Mouse (Mus musculus) embryonic facial prominence, embryonic 15.5 days (tissue): ENCODE measurements around the gene Stam. TPM values are rescaled to one million over a fixed set of nuclear protein-coding genes. Genes with fewer than 3 reads are reported as not detected.

Experiments used
- ATAC-seq: fragments of 200-750 bp; cut with Nextera tagmentation; 2 replicates; pipeline ENCODE4 v1.8.0; 2017; ENCODE audit warnings: low read depth, moderate TSS enrichment; ENCODE audit not compliant: insufficient number of reproducible peaks, low FRiP score, low TSS enrichment
- H3K27ac ChIP-seq: fragments of 300-500 bp; sonication (generic); replicated peaks from 2 replicates; pipeline ENCODE4 v1.5.1; 2015; ENCODE audit warnings: mild to moderate bottlenecking, inconsistent platforms
- H3K27me3 ChIP-seq: fragments of 300-500 bp; sonication (generic); 2 replicates; pipeline ENCODE4 v1.6.1; 2015; ENCODE audit warnings: inconsistent platforms
- H3K36me3 ChIP-seq: fragments of 300-500 bp; sonication (generic); 2 replicates; pipeline ENCODE4 v1.6.1; 2015; ENCODE audit warnings: mild to moderate bottlenecking, inconsistent platforms
- H3K4me1 ChIP-seq: fragments of 300-500 bp; sonication (generic); 2 replicates; pipeline ENCODE4 v1.6.1; 2015; ENCODE audit warnings: inconsistent platforms
- H3K4me2 ChIP-seq: fragments of 300-500 bp; sonication (generic); replicated peaks from 2 replicates; pipeline ENCODE4 v1.6.1; 2015; ENCODE audit warnings: mild to moderate bottlenecking, inconsistent platforms
- H3K4me3 ChIP-seq: fragments of 300-500 bp; sonication (generic); replicated peaks from 2 replicates; pipeline ENCODE4 v1.5.1; 2015; ENCODE audit warnings: mild to moderate bottlenecking, inconsistent platforms
- H3K9ac ChIP-seq: fragments of 300-500 bp; sonication (generic); 2 replicates; pipeline ENCODE4 v1.6.1; 2015; ENCODE audit warnings: inconsistent platforms
- H3K9me3 ChIP-seq: fragments of 300-500 bp; sonication (generic); replicated peaks from 2 replicates; pipeline ENCODE4 v1.6.1; 2016; ENCODE audit warnings: inconsistent platforms
- WGBS: fragments of 180-500 bp; shearing (Covaris S2); methylation state at CpG from one replicate; pipeline ENCODE4 v1.1.7; 2015; 5-methylcytosine and 5-hydroxymethylcytosine counted together
- polyA plus RNA-seq: library from polyadenylated mRNA; unstranded; fragments of >200 nt; fragmentation: Nextera tagmentation; extraction: Ambion mirVana; gene quantifications from 2 replicates; pipeline ENCODE4 v1.2.1, GENCODE M21; 2015

The Stam gene
- polyA plus RNA-seq, result 74.2 and 76.0 TPM in 2 replicates

GRCm38 (mm10) chr2:14073362-14074220 lies at the start of gene Stam:
Stam (plus strand) TSS chr2:14074098.
- peak within 1 kb of the TSS; percentile 90 for H3K9ac ChIP-seq
- peaks cover 21% of the 10 kb centered on the region for H3K4me1 ChIP-seq
- WGBS, result under 1% methylated on average over 41 of the region's 50 CpGs
- H3K27ac ChIP-seq, result peak within 1 kb of the TSS; percentile 98
- H3K4me3 ChIP-seq, result peak within 1 kb of the TSS; percentile 88
- H3K9me3 ChIP-seq, result no peaks in the 10 kb centered on the region
- H3K27me3 ChIP-seq, result no peaks in the 10 kb centered on the region
- peak within 1 kb of the TSS; percentile 60 for H3K4me2 ChIP-seq
- ATAC-seq, result peak; percentile 92
- no peaks in the 10 kb centered on the region for H3K36me3 ChIP-seq

- H3K4me3 ChIP-seq, result no peak overlapping the region
- H3K9ac ChIP-seq, result no peak overlapping the region
- ATAC-seq, result no peak
- H3K4me2 ChIP-seq, result no peak overlapping the region
- 100% methylated on average over 2 of the region's 2 CpGs for WGBS
- no peaks in the 10 kb centered on the region for H3K36me3 ChIP-seq
- H3K27ac ChIP-seq, result no peak overlapping the region
- H3K27me3 ChIP-seq, result no peaks in the 10 kb centered on the region
- no peaks in the 10 kb centered on the region for H3K4me1 ChIP-seq
- no peaks in the 10 kb centered on the region for H3K9me3 ChIP-seq
Measured at GRCm38 (mm10) chr2:14041249-14041648, 32.6 kb upstream of the Stam start.

- WGBS, result 75% methylated on average over 3 of the region's 3 CpGs
- H3K36me3 ChIP-seq, result no peaks in the 10 kb centered on the region
- no peaks in the 10 kb centered on the region for H3K4me1 ChIP-seq
- no peak overlapping the region for H3K9ac ChIP-seq
- H3K9me3 ChIP-seq, result no peaks in the 10 kb centered on the region
- ATAC-seq, result no peak
- no peak overlapping the region for H3K27ac ChIP-seq
- no peak overlapping the region for H3K4me3 ChIP-seq
- H3K4me2 ChIP-seq, result no peak overlapping the region
- no peaks in the 10 kb centered on the region for H3K27me3 ChIP-seq
Measured at GRCm38 (mm10) chr2:14043011-14043410, 30.9 kb upstream of the Stam start.

- Histone ChIP-seq H3K36me3 (no peaks in the 10 kb centered on the region), H3K27ac (no peak overlapping the region), H3K4me1 (no peaks in the 10 kb centered on the region), H3K4me2 (no peak overlapping the region), H3K9me3 (no peaks in the 10 kb centered on the region), H3K4me3 (no peak overlapping the region), H3K9ac (no peak overlapping the region), H3K27me3 (no peaks in the 10 kb centered on the region)
- ATAC-seq, result no peak
- WGBS, result 40% methylated on average over 9 of the region's 9 CpGs
Measured at GRCm38 (mm10) chr2:14043577-14044170, 30.2 kb upstream of the Stam start.

- no peak for ATAC-seq
- Histone ChIP-seq H3K36me3 (no peaks in the 10 kb centered on the region), H3K9ac (no peak overlapping the region), H3K4me1 (no peaks in the 10 kb centered on the region), H3K4me2 (no peak overlapping the region), H3K27ac (no peak overlapping the region), H3K27me3 (no peaks in the 10 kb centered on the region), H3K4me3 (no peak overlapping the region), H3K9me3 (no peaks in the 10 kb centered on the region)
Measured at GRCm38 (mm10) chr2:14048381-14048780, 25.5 kb upstream of the Stam start.

GRCm38 (mm10) chr2:14048808-14049207 lies 25.1 kb upstream of the Stam start:
- WGBS, result 66% methylated on average over 5 of the region's 5 CpGs

GRCm38 (mm10) chr2:14053618-14054017 lies 20.3 kb upstream of the Stam start:
- Histone ChIP-seq H3K4me3 (no peak overlapping the region), H3K27me3 (no peaks in the 10 kb centered on the region), H3K9ac (no peak overlapping the region), H3K27ac (no peak overlapping the region), H3K9me3 (no peaks in the 10 kb centered on the region), H3K4me2 (no peak overlapping the region), H3K36me3 (no peaks in the 10 kb centered on the region), H3K4me1 (peaks cover 9% of the 10 kb centered on the region)
- WGBS, result 70% methylated on average over 3 of the region's 3 CpGs
- no peak for ATAC-seq

More at GRCm38 (mm10) chr2:14048808-14049207, 25.1 kb upstream of the Stam start:
- Histone ChIP-seq H3K36me3 (no peaks in the 10 kb centered on the region), H3K27me3 (no peaks in the 10 kb centered on the region), H3K4me3 (no peak overlapping the region), H3K4me1 (no peaks in the 10 kb centered on the region), H3K9me3 (no peaks in the 10 kb centered on the region), H3K27ac (no peak overlapping the region), H3K9ac (no peak overlapping the region), H3K4me2 (no peak overlapping the region)
- no peak for ATAC-seq

GRCm38 (mm10) chr2:14054163-14054562 lies 19.7 kb upstream of the Stam start:
- ATAC-seq, result no peak
- Histone ChIP-seq H3K9me3 (no peaks in the 10 kb centered on the region), H3K4me1 (peaks cover 9% of the 10 kb centered on the region), H3K4me3 (no peak overlapping the region), H3K36me3 (no peaks in the 10 kb centered on the region), H3K4me2 (no peak overlapping the region), H3K27ac (no peak overlapping the region), H3K27me3 (no peaks in the 10 kb centered on the region), H3K9ac (no peak overlapping the region)
- WGBS, result 65% methylated on average over 3 of the region's 3 CpGs

- no peak for ATAC-seq
- Histone ChIP-seq H3K9ac (peak overlapping the region; percentile 62), H3K4me3 (peak overlapping the region; percentile 81), H3K27ac (peak overlapping the region; percentile 83), H3K4me1 (peaks cover 9% of the 10 kb centered on the region), H3K4me2 (peak overlapping the region; percentile 83), H3K27me3 (no peaks in the 10 kb centered on the region), H3K9me3 (no peaks in the 10 kb centered on the region), H3K36me3 (no peaks in the 10 kb centered on the region)
- 4% methylated on average over 6 of the region's 6 CpGs for WGBS
Measured at GRCm38 (mm10) chr2:14054716-14055115, 19.2 kb upstream of the Stam start.

GRCm38 (mm10) chr2:14055168-14055565 lies 18.7 kb upstream of the Stam start:
- WGBS, result under 1% methylated on average over 56 of the region's 58 CpGs
- peak; percentile 90 for ATAC-seq
- H3K36me3 ChIP-seq, result no peaks in the 10 kb centered on the region

GRCm38 (mm10) chr2:14055566-14056331 lies 18.1 kb upstream of the Stam start, which contains the start of gene Hacd1:
Hacd1 (minus strand) TSS chr2:14056135.
- no peaks in the 10 kb centered on the region for H3K9me3 ChIP-seq
- H3K4me2 ChIP-seq, result peak within 1 kb of the TSS; percentile 83
- H3K27ac ChIP-seq, result peak within 1 kb of the TSS; percentile 83
- H3K36me3 ChIP-seq, result no peaks in the 10 kb centered on the region
- under 1% methylated on average over 100 of the region's 101 CpGs for WGBS
- ATAC-seq, result peak; percentile 87
- peaks cover 9% of the 10 kb centered on the region for H3K4me1 ChIP-seq
- H3K9ac ChIP-seq, result peak within 1 kb of the TSS; percentile 62
- no peaks in the 10 kb centered on the region for H3K27me3 ChIP-seq
- H3K4me3 ChIP-seq, result peak within 1 kb of the TSS; percentile 81

More at GRCm38 (mm10) chr2:14055168-14055565, 18.7 kb upstream of the Stam start:
- Histone ChIP-seq H3K9ac (peak overlapping the region; percentile 62), H3K4me1 (peaks cover 9% of the 10 kb centered on the region), H3K27ac (peak overlapping the region; percentile 83), H3K4me2 (peak overlapping the region; percentile 83), H3K9me3 (no peaks in the 10 kb centered on the region), H3K27me3 (no peaks in the 10 kb centered on the region), H3K4me3 (peak overlapping the region; percentile 81)
